Mouse (Mus musculus) spleen, adult 2 months (tissue): Measurements from ENCODE around the gene Adarb1. TPM values are rescaled to one million over a fixed set of nuclear protein-coding genes. Genes with fewer than 3 reads are reported as not detected.

Experiments
- DNase-seq, 2 experiments: peaks; one replicate each; pipeline versions ENCODE4 v3.0.0 to v3.0.0-alpha.2; 2012 to 2021; ENCODE audit warnings: low spot score in 2 of 2, low read depth in 1 of 2
- H3K27ac ChIP-seq: fragments of 200-500 bp; 2 replicates; pipeline ENCODE4 v1.5.1; 2012; ENCODE audit warnings: low read length, inconsistent platforms; ENCODE audit not compliant: insufficient read depth
- H3K27me3 ChIP-seq: fragments of 200-500 bp; 2 replicates; pipeline ENCODE4 v1.6.1; 2012; ENCODE audit warnings: mild to moderate bottlenecking, moderate library complexity, low read length, inconsistent platforms; ENCODE audit not compliant: control insufficient read depth, insufficient read depth
- H3K36me3 ChIP-seq: fragments of 200-500 bp; 2 replicates; pipeline ENCODE4 v1.6.1; 2012; ENCODE audit warnings: mild to moderate bottlenecking, low read length, inconsistent platforms; ENCODE audit not compliant: control insufficient read depth, insufficient read depth
- H3K4me1 ChIP-seq: fragments of 200-500 bp; 2 replicates; pipeline ENCODE4 v1.6.1; 2011; ENCODE audit warnings: inconsistent platforms; ENCODE audit not compliant: control insufficient read depth, insufficient read depth, insufficient read length
- H3K4me3 ChIP-seq: fragments of 200-500 bp; 2 replicates; pipeline ENCODE4 v1.5.1; 2011; ENCODE audit warnings: mild to moderate bottlenecking, inconsistent platforms; ENCODE audit not compliant: insufficient read depth, insufficient read length; ENCODE audit errors: extremely low read depth
- CTCF ChIP-seq: fragments of 200-500 bp; IDR thresholded peaks from 2 replicates; pipeline ENCODE4 v1.5.1; 2011; ENCODE audit warnings: mild to moderate bottlenecking, inconsistent platforms; ENCODE audit not compliant: insufficient read depth, insufficient read length, insufficient replicate concordance; ENCODE audit errors: extremely low read depth
- POLR2A ChIP-seq: fragments of 200-500 bp; IDR thresholded peaks from 2 replicates; pipeline ENCODE4 v1.6.1; 2011; ENCODE audit warnings: low read depth, low read length, inconsistent platforms
- WGBS: fragments of 180-500 bp; shearing (Covaris S2); methylation state at CpG from one replicate; pipeline ENCODE4 v1.1.7; 2018; 5-methylcytosine and 5-hydroxymethylcytosine counted together
- polyA plus RNA-seq: library from polyadenylated mRNA; depleted of rRNA; stranded (reverse); fragments of >200 nt; gene quantifications from 2 replicates; pipeline ENCODE4 v1.2.3, GENCODE M21; 2012

Adarb1 gene
- polyA plus RNA-seq, 1 experiment = 2.2 TPM

DNA sequence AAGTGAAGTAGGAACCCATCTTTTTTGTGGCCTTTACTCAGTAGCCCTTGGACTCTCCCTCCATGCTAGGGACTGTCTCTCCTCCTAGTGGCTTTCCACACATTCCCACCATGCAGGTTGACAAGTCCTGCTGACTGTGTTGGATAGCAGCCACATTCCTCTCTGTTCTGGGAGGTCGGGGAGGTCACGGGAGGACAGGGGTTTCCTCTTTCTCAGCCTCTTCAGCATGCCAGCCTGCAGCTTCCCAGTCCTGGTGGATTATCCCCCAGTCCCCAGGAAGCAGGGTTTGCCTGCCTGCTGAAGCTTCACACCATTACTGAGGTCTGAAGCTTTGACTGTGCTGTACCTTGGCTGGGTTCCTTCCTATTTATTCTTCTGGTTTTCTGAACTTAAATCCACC lies 29.7 kb upstream of the Adarb1 start:
- Histone ChIP-seq H3K27me3 (peaks cover 7% of the 10 kb centered on the region), H3K27ac (no peak overlapping the region), H3K36me3 (no peaks in the 10 kb centered on the region), H3K4me1 (no peaks in the 10 kb centered on the region), H3K4me3 (no peak overlapping the region)
- whole genome bisulfite sequencing = 61% methylated on average over 2 of the region's 2 CpGs
- TF ChIP-seq CTCF (no peak), POLR2A (no peak)
- no peak for DNase-seq

DNA sequence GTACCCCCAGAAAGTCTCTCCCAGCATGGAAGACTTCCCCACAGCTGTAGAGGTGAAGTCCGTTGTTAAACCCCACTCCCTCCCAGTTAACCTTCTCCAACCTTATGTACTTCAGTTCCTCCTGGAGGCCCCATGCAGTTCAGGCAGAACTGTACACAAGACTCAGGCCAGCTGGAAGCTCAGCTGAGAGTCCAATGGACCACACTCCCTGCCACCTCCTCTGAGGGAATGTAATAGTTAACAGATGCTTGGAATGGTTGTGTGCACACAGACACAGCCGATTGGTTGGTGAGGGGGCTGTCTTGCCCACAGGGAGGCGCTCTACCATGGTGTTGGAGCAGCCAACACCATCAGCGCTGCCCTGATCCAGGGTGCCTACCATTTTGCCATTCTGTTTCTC lies 24.2 kb upstream of the Adarb1 start:
- 90% methylated on average over 4 of the region's 4 CpGs for WGBS
- no peak for DNase-seq
- no peaks in the 10 kb centered on the region for H3K36me3 ChIP-seq
- TF ChIP-seq CTCF (no peak), POLR2A (no peak)
- no peaks in the 10 kb centered on the region for H3K27me3 ChIP-seq
- no peaks in the 10 kb centered on the region for H3K4me1 ChIP-seq
- H3K27ac ChIP-seq = no peak overlapping the region
- no peak overlapping the region for H3K4me3 ChIP-seq

DNA sequence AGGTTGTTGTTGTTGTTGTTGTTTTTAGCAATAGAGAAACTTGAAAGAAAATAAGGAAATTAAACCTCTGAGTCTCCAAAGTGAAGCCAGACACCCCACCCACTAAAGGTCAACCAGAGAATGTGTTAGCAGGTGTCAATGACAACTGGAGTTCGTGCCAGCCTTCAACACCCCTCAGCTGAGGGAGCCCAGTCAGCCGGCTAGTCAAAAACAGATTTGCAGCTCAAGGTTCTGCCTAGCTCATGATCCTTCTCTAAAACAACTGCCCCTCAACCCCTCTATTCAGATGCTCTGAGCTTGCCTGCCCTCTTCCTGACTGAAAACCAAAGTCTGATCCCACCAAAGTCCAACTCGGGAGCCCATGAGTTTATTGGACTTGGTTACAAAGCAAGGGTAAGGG lies 23.7 kb upstream of the Adarb1 start:
- H3K27ac ChIP-seq = no peak overlapping the region
- no peaks in the 10 kb centered on the region for H3K36me3 ChIP-seq
- DNase-seq = no peak
- no peaks in the 10 kb centered on the region for H3K4me1 ChIP-seq
- H3K27me3 ChIP-seq = no peaks in the 10 kb centered on the region
- WGBS = 84% methylated on average over 3 of the region's 3 CpGs
- TF ChIP-seq POLR2A (no peak), CTCF (no peak)
- H3K4me3 ChIP-seq = no peak overlapping the region

DNA sequence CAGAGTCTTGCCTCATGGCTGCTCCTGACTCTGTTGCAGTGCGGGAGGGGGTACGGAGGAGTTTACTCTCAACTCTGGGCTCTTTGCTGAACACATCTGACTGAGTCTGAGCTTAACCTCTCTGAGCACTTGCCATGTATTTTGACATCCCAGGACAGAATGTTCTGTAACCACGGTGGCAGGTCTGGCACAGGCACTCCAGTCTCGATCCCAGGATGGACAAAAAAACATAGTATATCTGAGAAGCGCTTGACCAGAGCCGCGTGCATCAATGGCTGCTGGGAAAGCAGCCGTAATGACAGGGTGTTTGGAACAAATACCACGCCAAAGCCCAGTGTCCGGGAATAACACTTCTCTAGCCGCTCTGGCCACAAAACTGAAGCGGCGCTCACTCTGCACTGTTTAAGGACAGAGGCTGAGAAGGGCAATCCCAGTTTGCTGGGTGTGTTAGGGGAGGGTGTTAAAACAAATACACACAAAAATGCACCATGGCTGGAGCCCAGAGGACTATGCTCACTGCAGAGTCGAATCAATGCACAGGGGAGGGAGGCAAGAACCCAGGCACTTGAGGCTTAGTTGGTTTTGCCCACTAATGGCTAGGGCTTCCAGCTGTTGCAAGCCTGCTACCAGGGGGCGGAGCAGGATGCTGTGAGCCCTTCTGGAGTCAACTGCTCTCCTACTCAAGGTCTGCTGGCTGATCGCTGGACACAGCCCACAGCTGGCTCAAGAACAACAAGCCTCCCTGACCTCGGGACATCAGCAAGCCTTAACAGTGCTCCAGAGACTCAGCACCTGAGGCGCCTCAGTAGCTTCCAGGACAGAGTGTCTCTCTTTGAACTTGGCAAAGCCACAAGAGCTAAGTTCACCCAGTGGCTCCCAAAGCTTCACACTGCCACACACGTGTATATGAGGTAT lies 23.0 kb upstream of the Adarb1 start:
- Histone ChIP-seq H3K36me3 (no peaks in the 10 kb centered on the region), H3K27me3 (no peaks in the 10 kb centered on the region), H3K4me3 (no peak overlapping the region), H3K4me1 (no peaks in the 10 kb centered on the region), H3K27ac (no peak overlapping the region)
- 76% methylated on average over 19 of the region's 19 CpGs for WGBS
- DNase-seq = no peak
- TF ChIP-seq CTCF (no peak), POLR2A (no peak)

DNA sequence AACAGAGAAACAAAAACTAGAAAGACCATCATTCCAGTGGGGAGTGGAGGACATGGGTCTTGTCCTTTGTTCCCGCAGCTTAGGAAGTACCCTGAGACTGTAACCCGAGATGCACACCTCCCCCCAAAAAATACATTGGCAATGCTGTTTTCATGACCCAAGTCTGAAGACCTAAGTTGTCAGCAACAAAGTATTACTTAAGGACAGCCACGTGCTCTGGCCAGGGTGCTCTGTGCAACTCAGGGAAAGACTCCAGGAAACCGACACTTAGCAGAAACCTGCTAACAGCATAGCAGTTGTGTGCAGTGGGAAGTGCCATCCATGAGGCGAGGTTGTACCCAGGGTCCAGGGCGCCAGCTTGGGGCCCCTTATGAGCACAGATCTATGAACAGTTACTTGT lies 22.2 kb upstream of the Adarb1 start:
- 42% methylated on average over 6 of the region's 6 CpGs for WGBS
- TF ChIP-seq CTCF = no peak
- TF ChIP-seq POLR2A = no peak

DNA sequence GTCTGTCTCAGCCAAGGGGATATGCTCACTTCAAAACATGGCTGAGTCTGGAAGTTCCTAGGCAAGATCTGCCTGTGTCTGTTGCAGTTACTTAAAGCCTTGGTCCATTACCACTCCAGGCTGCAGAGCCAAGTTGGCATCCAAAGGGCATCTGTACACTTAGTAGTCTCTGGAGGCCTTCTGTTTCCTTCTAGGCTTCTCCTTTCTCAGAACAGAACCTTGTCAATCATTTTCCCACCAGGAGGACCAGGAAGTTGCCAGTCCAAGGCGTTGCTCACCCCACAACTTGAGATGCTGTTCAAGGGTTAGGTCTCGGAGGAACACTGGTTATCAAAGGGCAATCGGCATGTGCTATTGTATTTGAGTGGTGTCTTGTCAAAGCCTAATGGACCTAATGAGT lies 21.0 kb upstream of the Adarb1 start:
- Histone ChIP-seq H3K4me1 (no peaks in the 10 kb centered on the region), H3K4me3 (no peak overlapping the region), H3K27ac (no peak overlapping the region), H3K36me3 (no peaks in the 10 kb centered on the region), H3K27me3 (no peaks in the 10 kb centered on the region)
- 84% methylated on average over 3 of the region's 3 CpGs for WGBS
- TF ChIP-seq POLR2A (no peak), CTCF (no peak)
- no peak for DNase-seq

More for the DNA sequence above, 22.2 kb upstream of the Adarb1 start:
- Histone ChIP-seq H3K36me3 (no peaks in the 10 kb centered on the region), H3K27me3 (no peaks in the 10 kb centered on the region), H3K4me3 (no peak overlapping the region), H3K27ac (no peak overlapping the region), H3K4me1 (no peaks in the 10 kb centered on the region)
- DNase-seq = no peak

DNA sequence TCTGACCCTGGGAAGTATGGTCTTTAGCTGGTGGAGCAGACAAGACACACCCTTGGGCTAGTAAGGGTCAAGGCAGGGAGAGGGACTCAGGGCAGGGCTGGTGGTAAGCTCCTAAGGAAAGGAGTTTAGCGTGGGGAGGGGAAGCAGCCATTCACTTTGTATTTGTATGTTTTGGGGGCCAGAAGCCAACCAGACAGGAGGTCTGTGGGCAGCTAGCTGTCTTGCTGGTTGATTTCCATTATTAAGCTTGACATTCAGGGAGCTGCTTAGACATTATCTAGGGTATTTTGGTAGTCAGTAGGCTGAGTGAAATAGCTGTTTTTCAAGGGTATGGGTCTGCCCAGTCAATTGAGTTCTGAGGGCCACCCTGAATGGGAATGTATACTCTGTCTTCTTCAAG lies 20.0 kb upstream of the Adarb1 start:
- TF ChIP-seq CTCF = no peak
- no peak for TF ChIP-seq POLR2A
- Histone ChIP-seq H3K27ac (no peak overlapping the region), H3K4me3 (no peak overlapping the region), H3K36me3 (no peaks in the 10 kb centered on the region), H3K27me3 (no peaks in the 10 kb centered on the region), H3K4me1 (no peaks in the 10 kb centered on the region)
- 68% methylated on average over 1 of the region's 1 CpGs for WGBS
- DNase-seq = no peak
